Mouse (Mus musculus) cerebellum, adult 9-10 months (tissue): ENCODE measurements around the gene Eef1e1.
"Not testable (repeated sequence)": the region's sequence is repeated elsewhere in the genome, so short reads cannot be mapped to it uniquely, and the experiment has no call there.

ENCODE experiments used
- DNase-seq: peaks from one replicate; pipeline ENCODE4 v3.0.0; 2022

Eef1e1 gene

DNA sequence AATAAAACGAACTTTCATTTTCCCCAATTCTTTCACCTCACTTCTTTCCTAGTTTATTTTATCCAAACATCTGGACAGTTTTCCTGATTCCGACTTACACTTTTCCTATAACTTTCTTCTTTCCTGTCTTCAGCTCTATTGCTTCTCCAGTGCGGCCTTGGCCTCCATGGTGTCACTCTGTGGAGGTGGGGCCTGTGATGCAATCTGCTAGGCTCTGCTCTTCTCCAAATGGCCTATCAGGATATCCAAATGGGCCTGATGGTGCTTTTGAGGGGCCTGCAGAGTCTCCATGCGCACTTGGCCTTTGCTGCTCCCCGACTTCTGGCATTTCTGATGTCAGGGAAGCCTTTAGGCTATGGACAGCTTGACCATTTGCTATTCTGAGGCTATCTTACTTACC is 35.6 kb downstream of the Eef1e1 start:
- no peak for DNase-seq

- DNase-seq, result not testable (repeated sequence)
Observed at GRCm38 (mm10) chr13:38618001-38618630, 40.7 kb downstream of the Eef1e1 start.

DNA sequence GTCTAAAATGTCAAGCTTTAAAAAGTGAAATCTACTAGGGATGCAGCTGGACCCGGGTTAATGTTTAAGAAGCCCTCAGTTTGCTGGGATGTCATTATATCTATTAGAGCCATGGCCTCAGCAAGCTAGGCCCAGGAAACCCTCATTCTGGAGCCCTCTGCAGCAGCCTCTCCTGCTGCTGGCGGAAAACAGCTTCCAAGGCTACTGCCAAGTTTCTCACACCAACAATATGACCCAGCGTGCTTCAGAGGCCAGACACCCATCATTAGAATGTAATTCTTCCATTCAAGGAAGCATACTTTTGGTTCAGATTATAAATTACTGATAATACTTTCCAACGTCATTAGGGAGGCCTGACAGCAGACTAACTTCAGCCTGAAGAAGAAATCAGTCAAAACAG is 42.0 kb downstream of the Eef1e1 start:
- DNase-seq, result no peak

- no peak for DNase-seq
Observed at GRCm38 (mm10) chr13:38615656-38616055, 43.2 kb downstream of the Eef1e1 start.

DNA sequence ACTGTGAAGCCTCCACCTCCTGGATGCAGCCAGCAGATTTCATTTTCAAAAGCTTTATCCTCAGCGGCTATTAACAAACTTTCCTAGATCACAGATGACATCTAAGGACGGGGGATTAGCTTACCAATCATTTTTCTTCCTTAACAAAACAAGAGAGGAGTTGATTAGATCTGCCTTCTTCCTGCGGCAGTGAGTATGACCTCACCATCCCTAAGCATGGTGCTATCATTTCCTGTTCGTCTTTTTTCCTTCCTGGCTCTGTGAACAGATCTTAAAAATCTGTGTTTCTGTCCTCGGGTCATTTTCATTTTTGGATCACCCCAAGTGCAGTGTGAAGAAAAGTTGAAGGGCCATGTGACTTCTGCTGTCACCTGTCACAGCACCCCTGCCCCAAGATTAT is 44.6 kb downstream of the Eef1e1 start:
- no peak for DNase-seq

DNA sequence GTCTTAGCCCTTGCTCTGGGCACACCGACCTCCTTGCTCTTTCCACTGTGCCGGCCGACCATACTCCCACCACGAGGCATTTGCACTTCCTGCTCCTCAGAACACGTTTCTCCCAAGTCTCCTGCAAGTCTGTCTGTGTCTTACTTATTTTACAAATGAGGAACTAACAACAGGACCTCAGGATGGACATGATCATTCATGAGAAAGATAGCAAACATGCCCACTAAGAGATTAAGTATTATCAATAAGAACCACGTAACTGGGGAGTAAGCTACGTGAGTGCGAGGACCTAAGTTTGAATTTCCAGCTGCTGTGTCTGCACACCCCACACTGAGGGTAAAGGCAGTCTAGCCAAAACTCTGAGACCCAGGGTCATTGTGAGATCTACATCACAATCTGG is 45.3 kb downstream of the Eef1e1 start:
- no peak for DNase-seq

- no peak for DNase-seq
Observed at GRCm38 (mm10) chr13:38612608-38613007, 46.2 kb downstream of the Eef1e1 start.

DNA sequence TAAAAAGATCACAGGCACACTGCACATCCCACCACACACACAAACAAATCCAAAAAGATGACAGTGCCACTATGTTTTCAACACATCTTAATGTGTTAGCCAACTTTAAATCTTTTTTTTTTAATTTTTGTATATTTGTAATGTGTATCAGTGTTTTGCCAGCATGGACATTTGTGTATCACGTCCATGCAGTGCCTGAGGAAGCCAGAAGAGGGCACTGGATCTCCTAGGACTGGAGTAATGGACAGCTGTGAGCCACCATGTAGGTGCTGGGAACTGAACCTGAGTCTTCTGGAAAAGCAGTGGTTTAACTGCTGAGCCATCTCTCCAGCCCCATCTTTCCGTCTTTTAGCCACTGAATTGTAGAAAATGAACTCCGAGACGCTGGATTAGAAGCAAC is 46.7 kb downstream of the Eef1e1 start:
- DNase-seq, result no peak

GRCm38 (mm10) chr13:38610336-38610735 is 48.5 kb downstream of the Eef1e1 start:
- DNase-seq, result no peak

DNA sequence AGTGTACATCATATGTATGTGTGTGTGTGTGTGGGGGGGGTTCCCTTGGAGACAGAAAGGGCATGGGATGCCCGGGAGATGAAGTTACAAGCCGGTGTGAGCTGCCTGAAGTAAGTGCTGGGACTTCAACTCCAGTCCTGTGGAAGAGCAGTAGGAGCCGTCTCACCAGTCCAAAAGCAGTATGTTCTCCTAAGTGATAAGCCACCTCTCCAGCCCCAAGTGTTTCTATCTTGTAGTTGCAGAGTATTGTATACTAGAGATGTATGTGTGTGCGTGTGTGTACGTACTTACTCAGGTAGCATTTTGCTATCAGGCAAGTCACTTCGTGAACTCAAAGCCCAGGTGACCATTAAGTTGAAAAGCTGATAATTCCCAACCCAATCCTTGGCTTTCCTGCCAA is 51.7 kb downstream of the Eef1e1 start:
- no peak for DNase-seq

GRCm38 (mm10) chr13:38605353-38605752 is 53.5 kb downstream of the Eef1e1 start:
- no peak for DNase-seq

DNA sequence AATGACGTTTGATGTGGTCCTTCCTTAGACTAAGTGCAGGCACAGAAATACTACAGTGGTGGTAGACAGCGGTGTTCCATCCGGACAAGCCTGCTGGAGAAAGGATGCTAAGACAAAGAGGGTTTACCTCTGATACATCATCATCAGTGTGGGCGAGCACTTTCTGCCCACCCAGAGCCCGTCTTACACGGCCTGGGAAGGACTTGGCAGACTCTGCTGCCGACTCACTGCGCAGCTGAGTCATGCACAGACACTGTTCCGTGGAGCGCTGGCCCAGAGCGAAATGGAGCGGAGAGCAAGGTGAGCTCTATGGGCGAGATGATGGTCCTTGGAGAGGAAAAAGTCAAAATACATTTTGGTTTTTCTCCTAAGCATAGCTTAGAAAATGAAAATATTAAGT is 55.9 kb downstream of the Eef1e1 start:
- no peak for DNase-seq

GRCm38 (mm10) chr13:38602243-38602832 is 56.5 kb downstream of the Eef1e1 start:
- no peak for DNase-seq

GRCm38 (mm10) chr13:38600811-38601210 is 58.0 kb downstream of the Eef1e1 start:
- DNase-seq, result no peak

GRCm38 (mm10) chr13:38597076-38597475 is 61.8 kb downstream of the Eef1e1 start:
- DNase-seq, result no peak

DNA sequence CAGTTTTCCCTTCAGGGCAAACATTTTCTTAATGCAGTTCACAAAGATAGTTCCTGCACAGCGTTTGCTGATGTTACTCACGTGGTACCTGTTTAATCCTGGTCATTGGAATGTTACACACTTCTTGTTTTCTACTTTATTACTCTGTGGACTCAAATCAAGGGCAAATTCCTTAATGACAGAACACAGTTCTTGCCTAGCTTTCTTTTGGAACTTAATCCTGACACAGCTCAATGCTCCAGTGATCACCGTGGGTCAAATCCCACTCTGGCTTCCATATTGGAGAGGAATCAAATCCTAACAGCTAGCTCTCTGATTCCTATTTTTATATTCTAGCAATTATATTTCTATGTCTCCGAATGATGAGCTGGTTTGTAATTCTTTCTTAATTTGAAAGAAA is 62.4 kb downstream of the Eef1e1 start:
- no peak for DNase-seq
